Mouse (Mus musculus): ENCODE results near the gene Slc31a2. TPM values are rescaled to one million over a fixed set of nuclear protein-coding genes. Genes with fewer than 3 reads are reported as not detected.

Gene Slc31a2
- total and polyA plus RNA-seq, 3 experiments, result 6.2 to 8.6 (median 6.9) TPM

- Histone ChIP-seq H3K79me2 (replicated peaks; ENCODE audit: control insufficient read depth, extremely low read depth, insufficient read depth, poor library complexity, severe bottlenecking) (no peaks in the 10 kb centered on the region), H3K4me3 (replicated peaks in 1 of 3; ENCODE audit: low read depth in 2 of 3, low read length in 2 of 3, poor library complexity in 1 of 3) (no peak overlapping the region), H3K9ac (ENCODE audit: insufficient read depth, low read depth) (no peak overlapping the region), H3K4me2 (ENCODE audit: insufficient read depth, low read depth, poor library complexity, severe bottlenecking) (no peak overlapping the region), H3K9me3 (replicated peaks; ENCODE audit: low read length) (no peaks in the 10 kb centered on the region), H3K36me3 (replicated peaks in 1 of 2; ENCODE audit: control insufficient read depth in 1 of 2, insufficient read depth in 1 of 2, low read length in 1 of 2) (peaks cover 47 to 86% of the 10 kb centered on the region in 2 experiments), H3K27ac (ENCODE audit: insufficient read depth, low read depth) (no peak overlapping the region), H3K27me3 (replicated peaks) (no peaks in the 10 kb centered on the region), H3K4me1 (ENCODE audit: control insufficient read depth in 1 of 2, insufficient read depth in 2 of 2) (peaks cover 5 to 48% of the 10 kb centered on the region in 2 experiments; a peak in 3 of 4 replicates)
- in situ Hi-C loops (cut with MboI; ENCODE audit: low pct_ligation_motif_present, low pct_unique_long_range_greater_than_20kb, low sequenced_read_pairs), result no loop called here
- TF ChIP-seq HCFC1 (IDR thresholded peaks at IDR 0.05; ENCODE audit: low read depth, low read length), result no peak
- no peak for TF ChIP-seq BHLHE40 (IDR thresholded peaks at IDR 0.05; ENCODE audit: low read depth, low read length)
- TF ChIP-seq USF1 (IDR thresholded peaks at IDR 0.05; ENCODE audit: low read depth, low read length), result no peak
- no peak for TF ChIP-seq E2F4 (IDR thresholded peaks at IDR 0.05; ENCODE audit: insufficient replicate concordance, low read depth, low read length)
- no peak for TF ChIP-seq MAX (IDR thresholded peaks at IDR 0.05; ENCODE audit: low read length)
- TF ChIP-seq RCOR1 (conservative IDR thresholded peaks at IDR 0.05; ENCODE audit: low read depth, low read length), result no peak
- no peak for TF ChIP-seq CHD2 (IDR thresholded peaks at IDR 0.05; ENCODE audit: low read length)
- no peak for TF ChIP-seq UBTF (IDR thresholded peaks at IDR 0.05; ENCODE audit: low read depth, low read length)
- no peak for TF ChIP-seq MAZ (IDR thresholded peaks at IDR 0.05; ENCODE audit: low read depth, low read length)
- no peak for TF ChIP-seq IRF4 (IDR thresholded peaks at IDR 0.05; ENCODE audit: low read depth, low read length)
- dilution Hi-C loops (cut with MboI; ENCODE audit: extremely low pct_ligation_motif_present, extremely low pct_unique_long_range_greater_than_20kb, low sequenced_read_pairs), result no loop called here
- peak; percentile 36 for DNase-seq (ENCODE audit: extremely low read depth)
Observed at GRCm38 (mm10) chr4:62316456-62316855, 54.1 kb downstream of the Slc31a2 start.

GRCm38 (mm10) chr4:62318294-62318693 lies 55.9 kb downstream of the Slc31a2 start:
- Histone ChIP-seq H3K4me2 (ENCODE audit: insufficient read depth, low read depth, poor library complexity, severe bottlenecking) (no peak overlapping the region), H3K4me3 (replicated peaks in 1 of 3; ENCODE audit: low read depth in 2 of 3, low read length in 2 of 3, poor library complexity in 1 of 3) (no peak overlapping the region), H3K79me2 (replicated peaks; ENCODE audit: control insufficient read depth, extremely low read depth, insufficient read depth, poor library complexity, severe bottlenecking) (no peaks in the 10 kb centered on the region), H3K36me3 (replicated peaks in 1 of 2; ENCODE audit: control insufficient read depth in 1 of 2, insufficient read depth in 1 of 2, low read length in 1 of 2) (peaks cover 50 to 89% of the 10 kb centered on the region in 2 experiments), H3K9ac (ENCODE audit: insufficient read depth, low read depth) (no peak overlapping the region), H3K9me3 (replicated peaks; ENCODE audit: low read length) (no peaks in the 10 kb centered on the region), H3K27me3 (replicated peaks) (no peaks in the 10 kb centered on the region), H3K4me1 (ENCODE audit: control insufficient read depth in 1 of 2, insufficient read depth in 2 of 2) (peaks cover 14 to 57% of the 10 kb centered on the region in 2 experiments), H3K27ac (ENCODE audit: insufficient read depth, low read depth) (no peak overlapping the region)
- no peak for DNase-seq (ENCODE audit: extremely low read depth)
- dilution Hi-C loops (cut with MboI; ENCODE audit: extremely low pct_ligation_motif_present, extremely low pct_unique_long_range_greater_than_20kb, low sequenced_read_pairs), result no loop called here
- TF ChIP-seq KAT2A (IDR thresholded peaks at IDR 0.05; ENCODE audit: insufficient replicate concordance, low read length) (no peak), BHLHE40 (IDR thresholded peaks at IDR 0.05; ENCODE audit: low read depth, low read length) (no peak), SIN3A (IDR thresholded peaks at IDR 0.05; ENCODE audit: low read length) (no peak), JUN (IDR thresholded peaks at IDR 0.05; ENCODE audit: insufficient read depth, low read depth, low read length) (no peak), CHD2 (IDR thresholded peaks at IDR 0.05; ENCODE audit: low read length) (no peak), ETS1 (conservative IDR thresholded peaks at IDR 0.05; ENCODE audit: low read depth, low read length) (no peak), NRF1 (IDR thresholded peaks at IDR 0.05; ENCODE audit: low read depth, low read length) (no peak)
- in situ Hi-C loops (cut with MboI; ENCODE audit: low pct_ligation_motif_present, low pct_unique_long_range_greater_than_20kb, low sequenced_read_pairs), result no loop called here
